Mouse (Mus musculus): Measurements from ENCODE around the gene Csk.

- TF ChIP-seq CTCF (IDR thresholded peaks at IDR 0.05; ENCODE audit: low read depth) (no peak), EP300 (IDR thresholded peaks at IDR 0.05; ENCODE audit: low read depth) (0 out of 2 replicates have a peak, but pooled peaks have one; percentile 50)
Measured at GRCm38 (mm10) chr9:57637741-57638322, 15.6 kb downstream of the Csk start.
